Mouse (Mus musculus) testis, adult 2 months (tissue): ENCODE data around the gene C130032M10Rik. TPM values are rescaled to one million over a fixed set of nuclear protein-coding genes. Genes with fewer than 3 reads are reported as not detected.

Experiments
- H3K27ac ChIP-seq: fragments of 200-500 bp; 2 replicates; pipeline ENCODE4 v1.5.1; 2012; ENCODE audit warnings: low read depth, low read length; ENCODE audit not compliant: control insufficient read depth, insufficient read depth
- H3K27me3 ChIP-seq: fragments of 200-500 bp; 2 replicates; pipeline ENCODE4 v1.6.1; 2012; ENCODE audit warnings: mild to moderate bottlenecking, low read length, moderate library complexity; ENCODE audit not compliant: control insufficient read depth, insufficient read depth
- H3K36me3 ChIP-seq: fragments of 200-500 bp; 2 replicates; pipeline ENCODE4 v1.6.1; 2012; ENCODE audit warnings: mild to moderate bottlenecking, low read length; ENCODE audit not compliant: control insufficient read depth, insufficient read depth
- H3K4me1 ChIP-seq: fragments of 200-500 bp; 2 replicates; pipeline ENCODE4 v1.6.1; 2012; ENCODE audit warnings: low read length; ENCODE audit not compliant: control insufficient read depth, insufficient read depth
- H3K4me3 ChIP-seq: fragments of 200-500 bp; 2 replicates; pipeline ENCODE4 v1.5.1; 2012; ENCODE audit warnings: low read depth, mild to moderate bottlenecking, low read length, moderate library complexity, mixed read lengths; ENCODE audit not compliant: control insufficient read depth
- CTCF ChIP-seq: fragments of 200-500 bp; IDR thresholded peaks from 2 replicates; pipeline ENCODE4 v1.5.1; 2012; ENCODE audit warnings: low read depth, mild to moderate bottlenecking, inconsistent platforms, low read length, moderate library complexity; ENCODE audit not compliant: control insufficient read depth, insufficient read depth, insufficient replicate concordance
- POLR2A ChIP-seq: fragments of 200-500 bp; IDR thresholded peaks from 2 replicates; pipeline ENCODE4 v1.6.1; 2012; ENCODE audit warnings: low read depth, mild to moderate bottlenecking, inconsistent platforms, low read length, moderate library complexity; ENCODE audit not compliant: control insufficient read depth
- polyA plus RNA-seq: library from polyadenylated mRNA; depleted of rRNA; stranded (reverse); fragments of >200 nt; gene quantifications from 2 replicates; pipeline ENCODE4 v1.2.3, GENCODE M21; 2012; rRNA removed

C130032M10Rik gene
- polyA plus RNA-seq, 1 experiment, result not detected

- TF ChIP-seq CTCF (no peak), POLR2A (no peak)
- H3K36me3 ChIP-seq, result no peaks in the 10 kb centered on the region
- H3K27me3 ChIP-seq, result peaks cover 6% of the 10 kb centered on the region
- no peak overlapping the region for H3K27ac ChIP-seq
- peaks cover 29% of the 10 kb centered on the region for H3K4me1 ChIP-seq
- no peak overlapping the region for H3K4me3 ChIP-seq
Observed at GRCm38 (mm10) chr9:114561671-114561971, 46.1 kb downstream of the C130032M10Rik start.

GRCm38 (mm10) chr9:114562031-114562918 is 46.8 kb downstream of the C130032M10Rik start:
- H3K4me3 ChIP-seq, result peak overlapping the region; percentile 87
- no peaks in the 10 kb centered on the region for H3K36me3 ChIP-seq
- no peak overlapping the region for H3K27ac ChIP-seq
- peaks cover 6% of the 10 kb centered on the region for H3K27me3 ChIP-seq
- H3K4me1 ChIP-seq, result peaks cover 29% of the 10 kb centered on the region
- no peak for TF ChIP-seq POLR2A
- no peak for TF ChIP-seq CTCF

GRCm38 (mm10) chr9:114562919-114563751 is 47.6 kb downstream of the C130032M10Rik start:
- Histone ChIP-seq H3K27ac (no peak overlapping the region), H3K4me3 (peak overlapping the region; percentile 87), H3K36me3 (no peaks in the 10 kb centered on the region), H3K27me3 (peaks cover 6% of the 10 kb centered on the region), H3K4me1 (peaks cover 29% of the 10 kb centered on the region)
- TF ChIP-seq CTCF, result no peak
- no peak for TF ChIP-seq POLR2A

DNA sequence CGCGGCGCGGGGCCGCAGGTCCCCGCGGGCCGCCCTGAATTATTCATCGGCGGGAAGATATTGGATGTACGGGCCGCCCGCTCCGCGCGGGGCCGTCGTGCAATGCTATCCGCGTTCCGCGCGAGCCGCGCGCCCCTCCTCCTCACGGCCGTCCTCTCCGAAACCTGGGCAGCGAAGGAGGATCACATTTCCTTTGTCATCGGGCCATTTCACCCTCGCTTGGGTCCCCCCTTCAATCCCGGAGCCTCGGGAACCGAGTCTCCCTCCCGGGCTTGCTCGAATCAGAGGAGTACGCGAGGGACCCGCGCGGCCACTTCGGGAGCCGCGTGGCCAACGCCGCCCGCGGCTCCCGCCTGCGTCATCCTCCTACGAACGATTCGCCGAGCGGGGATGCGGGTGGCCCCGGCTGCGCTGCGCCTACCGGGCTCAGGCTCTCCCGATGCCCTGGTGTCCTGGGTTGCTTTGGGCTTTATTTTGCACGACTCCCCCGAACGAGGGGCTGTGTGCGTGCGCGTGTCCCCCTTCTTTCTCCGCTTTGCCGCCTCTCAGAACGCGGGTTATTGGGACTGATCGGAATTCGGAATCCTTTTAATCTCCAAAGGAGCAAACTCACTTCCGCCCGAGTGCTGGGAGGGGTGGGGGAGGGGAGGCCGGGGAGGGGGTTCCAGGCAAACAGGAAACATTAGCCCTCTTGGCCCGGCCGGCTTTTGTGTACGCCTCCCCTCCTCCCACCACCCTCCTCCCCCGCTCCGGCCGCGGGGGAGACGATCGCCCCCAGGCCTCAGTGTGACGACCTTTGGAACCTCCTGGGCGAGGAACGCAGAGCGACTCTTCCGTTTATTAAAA is 48.5 kb downstream of the C130032M10Rik start, which contains the start of gene Trim71:
TSS of gene Trim71 (minus strand) at position 609 of the 846 bp plus-strand sequence.
- peaks cover 29% of the 10 kb centered on the region for H3K4me1 ChIP-seq
- H3K4me3 ChIP-seq, result peak within 1 kb of the TSS; percentile 87
- no peak for TF ChIP-seq POLR2A
- no peak for TF ChIP-seq CTCF

DNA sequence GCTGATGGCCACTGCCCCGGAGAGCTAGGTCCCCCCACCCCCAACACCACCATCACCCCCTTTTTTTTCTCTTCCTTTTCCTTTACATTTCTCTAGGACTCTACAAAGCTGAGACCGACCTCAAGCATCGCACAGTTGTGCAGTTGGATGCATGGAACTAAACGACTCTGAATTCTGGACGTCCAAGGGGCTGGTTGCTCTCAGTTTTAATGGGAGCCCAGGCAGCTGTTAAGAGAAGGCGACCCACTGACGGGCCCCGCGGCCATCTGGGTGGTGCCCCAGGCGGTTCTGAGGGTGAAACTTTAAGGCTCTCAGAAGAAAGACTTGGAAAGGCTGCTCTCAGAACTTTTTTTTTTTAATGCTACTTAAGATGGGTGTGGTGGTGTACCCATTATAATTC is 49.2 kb downstream of the C130032M10Rik start:
- TF ChIP-seq CTCF (no peak), POLR2A (no peak)

More for the DNA sequence above, 48.5 kb downstream of the C130032M10Rik start, which contains the start of gene Trim71:
- Histone ChIP-seq H3K27me3 (peaks cover 6% of the 10 kb centered on the region), H3K27ac (no peak within 1 kb of the TSS; the same call in 1 of the 2 replicates), H3K36me3 (no peaks in the 10 kb centered on the region)

More for the DNA sequence above, 49.2 kb downstream of the C130032M10Rik start:
- no peaks in the 10 kb centered on the region for H3K36me3 ChIP-seq
- H3K27me3 ChIP-seq, result peaks cover 6% of the 10 kb centered on the region
- peaks cover 29% of the 10 kb centered on the region for H3K4me1 ChIP-seq
- no peak overlapping the region for H3K27ac ChIP-seq
- H3K4me3 ChIP-seq, result no peak overlapping the region

Other genes with a start within 250 kb of the C130032M10Rik start
- gene Bcl2a1c, start 185.6 kb upstream of the C130032M10Rik start, polyA plus RNA-seq, result not detected in 2 replicates
- gene Crtap, start 125.0 kb upstream of the C130032M10Rik start, polyA plus RNA-seq, result 29.7 and 35.2 TPM in 2 replicates
- 18.0 and 19.5 TPM in 2 replicates for gene Glb1, start 114.6 kb upstream of the C130032M10Rik start, polyA plus RNA-seq
- gene Tmppe, start 114.6 kb upstream of the C130032M10Rik start, polyA plus RNA-seq, result 1.2 TPM in 2 replicates
- 8.7 and 9.2 TPM in 2 replicates for gene Ccr4, start 10.8 kb upstream of the C130032M10Rik start, polyA plus RNA-seq
- 0.78 and 0.82 TPM in 2 replicates for gene Trim71, start 48.7 kb downstream of the C130032M10Rik start, polyA plus RNA-seq
- gene Cnot10, start 124.5 kb downstream of the C130032M10Rik start, polyA plus RNA-seq, result 37.6 and 40.1 TPM in 2 replicates
- gene Dync1li1, start 173.1 kb downstream of the C130032M10Rik start, polyA plus RNA-seq, result 3.8 and 4.7 TPM in 2 replicates
- 19.5 and 25.9 TPM in 2 replicates for gene Cmtm6, start 215.4 kb downstream of the C130032M10Rik start, polyA plus RNA-seq